Mouse (Mus musculus): ENCODE data around the gene Olfr1475. TPM values are rescaled to one million over a fixed set of nuclear protein-coding genes. Genes with fewer than 3 reads are reported as not detected.
"Not testable (repeated sequence)": the region's sequence is repeated elsewhere in the genome, so short reads cannot be mapped to it uniquely, and the experiment has no call there.

The Olfr1475 gene
- polyA plus RNA-seq (2012; rRNA removed), result not detected in 2 replicates

DNA sequence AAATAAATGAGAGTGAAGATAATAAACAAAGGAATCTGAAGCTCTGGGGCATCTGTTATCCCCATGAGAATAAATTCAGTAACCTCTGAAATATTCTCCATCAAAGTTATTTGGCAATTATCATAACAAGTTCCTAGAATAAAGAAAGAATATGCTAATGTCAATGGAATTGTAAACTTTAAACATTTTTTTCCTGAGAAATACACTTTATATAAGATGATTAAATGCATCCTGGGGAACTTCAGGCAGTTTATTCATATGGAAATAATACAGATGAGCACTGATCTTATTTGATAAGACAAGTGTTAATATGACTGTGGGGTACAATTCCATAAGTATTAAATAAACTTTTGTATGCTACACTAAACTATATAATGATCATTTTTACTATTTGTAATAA, at the start of gene Olfr1475:
Olfr1475 (minus strand) TSS at position 101 of the 400 bp plus-strand sequence.
- Histone ChIP-seq H3K4me3 (replicated peaks; ENCODE audit: extremely low read depth, low read depth, low read length) (no peak within 1 kb of the TSS), H3K4me1 (ENCODE audit: control insufficient read depth, insufficient read depth, low read length) (no peaks in the 10 kb centered on the region)
- TF ChIP-seq POLR2A (IDR thresholded peaks at IDR 0.05; ENCODE audit: borderline replicate concordance, extremely low read depth, low read depth, low read length), result no peak
- TF ChIP-seq CTCF (IDR thresholded peaks at IDR 0.05; ENCODE audit: insufficient read depth, low read length), result no peak
- DNase-seq, result no peak

GRCm38 (mm10) chr19:13527613-13528012, 47.6 kb upstream of the Olfr1475 start, which contains the start of gene Olfr1480:
Gene Olfr1480, plus strand, starts transcription at chr19:13527913.
- TF ChIP-seq POLR2A (IDR thresholded peaks at IDR 0.05; ENCODE audit: borderline replicate concordance, extremely low read depth, low read depth, low read length), result no peak
- no peak for TF ChIP-seq CTCF (IDR thresholded peaks at IDR 0.05; ENCODE audit: insufficient read depth, low read length)
- H3K4me3 ChIP-seq (replicated peaks; ENCODE audit: extremely low read depth, low read depth, low read length), result no peak within 1 kb of the TSS
- no peak for DNase-seq
- no peaks in the 10 kb centered on the region for H3K4me1 ChIP-seq (ENCODE audit: control insufficient read depth, insufficient read depth, low read length)
- 69% methylated on average over 2 of the region's 2 CpGs for WGBS

DNA sequence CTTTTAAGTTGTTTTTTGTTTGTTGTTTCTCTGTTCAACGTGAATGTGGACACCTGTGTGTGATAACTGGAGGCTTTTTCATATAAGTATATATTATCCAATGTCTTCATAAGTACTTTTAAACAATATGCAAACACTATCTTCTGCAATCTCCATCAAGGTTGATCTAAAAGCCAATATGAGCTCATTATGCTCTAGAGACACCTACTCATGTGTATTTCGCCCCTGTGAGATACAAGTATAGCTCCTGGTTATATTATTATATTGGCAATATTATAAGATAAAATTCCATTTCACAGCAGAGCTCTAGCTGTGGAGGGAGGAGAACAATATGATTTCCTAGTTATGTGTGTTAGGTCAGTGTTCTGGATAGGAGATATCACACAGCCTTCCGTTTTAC, 20.2 kb upstream of the Olfr1475 start, which contains the start of gene Olfr1477:
Olfr1477 (plus strand) TSS at position 301 of the 400 bp plus-strand sequence.
- no peaks in the 10 kb centered on the region for H3K4me1 ChIP-seq (ENCODE audit: control insufficient read depth, insufficient read depth, low read length)
- TF ChIP-seq CTCF (IDR thresholded peaks at IDR 0.05; ENCODE audit: insufficient read depth, low read length) (no peak), POLR2A (IDR thresholded peaks at IDR 0.05; ENCODE audit: borderline replicate concordance, extremely low read depth, low read depth, low read length) (no peak)
- no peak for DNase-seq
- H3K4me3 ChIP-seq (replicated peaks; ENCODE audit: extremely low read depth, low read depth, low read length), result no peak within 1 kb of the TSS
- 66% methylated on average over 3 of the region's 3 CpGs for WGBS

DNA sequence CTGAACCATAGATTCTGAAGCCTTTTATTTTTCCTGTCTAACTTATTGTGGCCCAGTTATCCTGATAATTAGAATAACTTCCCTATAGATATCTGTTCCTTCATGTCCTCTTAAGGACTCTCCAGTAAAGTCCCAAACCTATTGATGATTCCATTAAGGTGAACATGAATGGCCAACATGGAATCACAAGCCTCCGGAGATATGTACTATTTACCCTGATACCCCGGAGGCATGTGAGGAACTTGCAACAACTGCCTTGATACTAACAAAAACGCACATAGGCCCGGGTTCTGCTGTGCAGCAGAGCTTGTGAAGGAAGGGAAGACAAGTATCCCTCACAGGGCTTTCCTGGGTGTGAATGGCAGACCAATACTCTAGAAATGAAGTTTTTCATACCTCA, 10.7 kb downstream of the Olfr1475 start, which contains the start of gene Olfr1474:
Olfr1474 (plus strand) TSS at position 301 of the 400 bp plus-strand sequence.
- not testable (repeated sequence) for DNase-seq; H3K4me3 ChIP-seq (replicated peaks; ENCODE audit: extremely low read depth, low read depth, low read length); H3K4me1 ChIP-seq (ENCODE audit: control insufficient read depth, insufficient read depth, low read length)
- WGBS, result 64% methylated on average over 4 of the region's 4 CpGs

DNA sequence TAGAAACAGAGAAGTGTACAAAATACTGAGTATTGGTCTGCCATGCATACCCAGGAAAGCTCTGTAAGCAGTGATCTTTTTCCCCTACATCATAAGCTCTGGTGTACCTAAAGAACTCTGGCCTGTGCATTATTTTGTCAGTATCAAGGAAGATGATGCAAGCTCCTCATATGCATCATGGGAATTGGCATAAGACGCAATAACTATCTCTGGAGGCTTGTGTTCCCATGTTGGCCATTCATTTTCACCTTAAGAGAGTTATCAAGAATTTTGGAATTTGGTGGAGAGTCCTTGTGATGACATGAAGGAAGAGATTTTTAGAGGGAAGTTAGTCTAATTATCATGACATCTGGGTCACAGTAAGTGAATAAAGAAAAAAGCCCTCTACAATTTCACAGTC, 24.0 kb downstream of the Olfr1475 start, which contains the start of gene Olfr1472:
Olfr1472 (minus strand) TSS at position 101 of the 400 bp plus-strand sequence.
- Histone ChIP-seq H3K4me3 (replicated peaks; ENCODE audit: extremely low read depth, low read depth, low read length) (no peak within 1 kb of the TSS), H3K4me1 (ENCODE audit: control insufficient read depth, insufficient read depth, low read length) (no peaks in the 10 kb centered on the region)
- no peak for DNase-seq
- 69% methylated on average over 1 of the region's 1 CpGs for WGBS
- TF ChIP-seq CTCF (IDR thresholded peaks at IDR 0.05; ENCODE audit: insufficient read depth, low read length) (no peak), POLR2A (IDR thresholded peaks at IDR 0.05; ENCODE audit: borderline replicate concordance, extremely low read depth, low read depth, low read length) (no peak)

DNA sequence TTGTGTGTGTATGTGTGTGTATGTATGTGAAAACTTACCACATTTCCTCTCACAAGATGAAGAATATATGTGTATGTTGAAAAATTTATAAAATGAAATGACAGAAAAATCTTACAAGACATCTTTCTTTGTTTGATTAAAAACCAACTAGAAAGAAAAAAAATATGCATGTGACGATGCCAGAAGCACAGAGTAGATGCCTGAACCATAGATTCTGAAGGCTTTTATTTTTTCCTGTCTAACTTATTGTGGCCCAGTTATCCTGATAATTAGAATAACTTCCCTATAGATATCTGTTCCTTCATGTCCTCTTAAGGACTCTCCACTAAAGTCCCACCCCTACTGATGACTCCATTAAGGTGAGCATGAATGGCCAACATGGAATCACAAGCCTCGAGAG, 36.9 kb downstream of the Olfr1475 start, which contains the start of gene Olfr1471:
Olfr1471 (plus strand) TSS at position 301 of the 400 bp plus-strand sequence.
- H3K4me3 ChIP-seq (replicated peaks; ENCODE audit: extremely low read depth, low read depth, low read length); DNase-seq; H3K4me1 ChIP-seq (ENCODE audit: control insufficient read depth, insufficient read depth, low read length): not testable (repeated sequence)
- 58% methylated on average over 2 of the region's 2 CpGs for WGBS

Other genes starting within 250 kb of the Olfr1475 start
- gene Olfr1463, start 248.9 kb downstream of the Olfr1475 start, polyA plus RNA-seq (2012; rRNA removed), result not detected in 2 replicates
- gene Olfr1465, start 164.7 kb downstream of the Olfr1475 start, polyA plus RNA-seq (2012; rRNA removed), result not detected in 2 replicates
- gene Olfr1466, start 141.3 kb downstream of the Olfr1475 start, polyA plus RNA-seq (2012; rRNA removed), result not detected in 2 replicates
- gene Olfr1467, start 118.0 kb downstream of the Olfr1475 start, polyA plus RNA-seq (2012; rRNA removed), result not detected in 2 replicates
- gene Olfr1469, start 72.3 kb downstream of the Olfr1475 start, polyA plus RNA-seq (2012; rRNA removed), result not detected in 2 replicates
- not detected in 2 replicates for gene Olfr1471, start 36.8 kb downstream of the Olfr1475 start, polyA plus RNA-seq (2012; rRNA removed)
- not detected in 2 replicates for gene Olfr1472, start 24.1 kb downstream of the Olfr1475 start, polyA plus RNA-seq (2012; rRNA removed)
- not detected in 2 replicates for gene Olfr1474, start 10.6 kb downstream of the Olfr1475 start, polyA plus RNA-seq (2012; rRNA removed)
- not detected in 2 replicates for gene Olfr1477, start 20.4 kb upstream of the Olfr1475 start, polyA plus RNA-seq (2012; rRNA removed)
- gene Olfr1480, start 47.7 kb upstream of the Olfr1475 start, polyA plus RNA-seq (2012; rRNA removed), result not detected in 2 replicates
- gene Olfr1484, start 103.3 kb upstream of the Olfr1475 start, polyA plus RNA-seq (2012; rRNA removed), result not detected in 2 replicates
- not detected in 2 replicates for gene Olfr1487, start 137.2 kb upstream of the Olfr1475 start, polyA plus RNA-seq (2012; rRNA removed)
- gene Olfr1489, start 151.4 kb upstream of the Olfr1475 start, polyA plus RNA-seq (2012; rRNA removed), result not detected in 2 replicates
- not detected in 2 replicates for gene Olfr1490, start 170.9 kb upstream of the Olfr1475 start, polyA plus RNA-seq (2012; rRNA removed)
- not detected in 2 replicates for gene Olfr1491, start 217.1 kb upstream of the Olfr1475 start, polyA plus RNA-seq (2012; rRNA removed)
- gene Olfr1493-ps1, start 243.1 kb upstream of the Olfr1475 start, polyA plus RNA-seq (2012; rRNA removed), result not detected in 2 replicates